ENCODE assay signal across 8 mouse cellular contexts in genomic region chr1:91054815-91055214, GRCm38 (mm10). TPM values are rescaled to one million over a fixed set of nuclear protein-coding genes. Genes with fewer than 3 reads are reported as not detected.
DNase-seq lines count a peak whose midpoint lies in the region; ATAC-seq and TF ChIP-seq lines count a peak whose summit lies in the region.

No protein-coding gene starts in this region.

- 55% methylated on average over 3 of the region's 3 CpGs for WGBS in kidney, postnatal 0 days
- WGBS in limb, embryonic 13.5 days: 82% methylated on average over 3 of the region's 3 CpGs
- WGBS in neural tube, embryonic 15.5 days: 89% methylated on average over 3 of the region's 3 CpGs

- no peaks in the 10 kb centered on the region for H3K9me3 ChIP-seq in kidney, postnatal 0 days (replicated peaks; ENCODE audit: low read length)
- H3K9me3 ChIP-seq in limb, embryonic 13.5 days: no peaks in the 10 kb centered on the region
- H3K9me3 ChIP-seq in neural tube, embryonic 15.5 days (replicated peaks): no peaks in the 10 kb centered on the region

- no peak for TF ChIP-seq CTCF in kidney, postnatal 0 days (IDR thresholded peaks at IDR 0.05; ENCODE audit: low read depth)

- DNase-seq in kidney, postnatal 0 days (ENCODE audit: low spot score): no peak
- DNase-seq in kidney, postnatal 25 days: no peak
- DNase-seq in right cerebral cortex, postnatal 10 days (ENCODE audit: low spot score in 2 of 2): no peak
- DNase-seq in ovary, postnatal 10 days (ENCODE audit: low spot score): no peak

- peak overlapping the region; percentile 54 for H3K4me3 ChIP-seq in kidney, postnatal 0 days (replicated peaks; ENCODE audit: low read depth, low read length)
- H3K4me3 ChIP-seq in brown adipose tissue, adult 24 weeks (ENCODE audit: insufficient read depth, low read depth, low read length): peak overlapping the region; percentile 26
- H3K4me3 ChIP-seq in limb, embryonic 13.5 days: no peak overlapping the region
- H3K4me3 ChIP-seq in neural tube, embryonic 15.5 days (replicated peaks): no peak overlapping the region

- H3K4me2 ChIP-seq in kidney, postnatal 0 days (ENCODE audit: low read length): peak overlapping the region; percentile 80
- H3K4me2 ChIP-seq in limb, embryonic 13.5 days (replicated peaks): peak overlapping the region; percentile 98
- peak overlapping the region; percentile 9; the same call in 1 of the 2 replicates for H3K4me2 ChIP-seq in neural tube, embryonic 15.5 days

- peak overlapping the region; percentile 94 for H3K27ac ChIP-seq in kidney, postnatal 0 days
- peak overlapping the region; percentile 68 for H3K27ac ChIP-seq in brown adipose tissue, adult 24 weeks (replicated peaks; ENCODE audit: low read depth, low read length)
- peak overlapping the region; percentile 7; the same call in 1 of the 2 replicates for H3K27ac ChIP-seq in limb, embryonic 13.5 days
- H3K27ac ChIP-seq in neural tube, embryonic 15.5 days (replicated peaks): no peak overlapping the region

- peak overlapping the region; percentile 36 for H3K9ac ChIP-seq in kidney, postnatal 0 days (ENCODE audit: low read depth, low read length)
- 0 out of 2 replicates have a peak overlapping the region, but pooled peaks have one; percentile 25 for H3K9ac ChIP-seq in limb, embryonic 13.5 days
- H3K9ac ChIP-seq in neural tube, embryonic 15.5 days (replicated peaks): no peak overlapping the region

- no peak for ATAC-seq in kidney, postnatal 0 days (replicated peaks; ENCODE audit: low FRiP score, low read depth)
- no peak for ATAC-seq in limb, embryonic 13.5 days (ENCODE audit: low FRiP score, low read depth)
- no peak for ATAC-seq in neural tube, embryonic 15.5 days (ENCODE audit: low FRiP score)
- ATAC-seq in inflammation-experienced regulatory T-cells, adult 6 months: no peak

- H3K4me1 ChIP-seq in kidney, postnatal 0 days (replicated peaks; ENCODE audit: insufficient read depth, low read length): peaks cover 28% of the 10 kb centered on the region
- peaks cover 33% of the 10 kb centered on the region for H3K4me1 ChIP-seq in brown adipose tissue, adult 24 weeks (ENCODE audit: control insufficient read depth, insufficient read depth, insufficient read length, low read length)
- peaks cover 64% of the 10 kb centered on the region for H3K4me1 ChIP-seq in limb, embryonic 13.5 days
- peaks cover 29% of the 10 kb centered on the region for H3K4me1 ChIP-seq in neural tube, embryonic 15.5 days

- no peaks in the 10 kb centered on the region for H3K27me3 ChIP-seq in kidney, postnatal 0 days (ENCODE audit: insufficient read depth, low read length)
- peaks cover 12% of the 10 kb centered on the region for H3K27me3 ChIP-seq in limb, embryonic 13.5 days
- peaks cover 11% of the 10 kb centered on the region for H3K27me3 ChIP-seq in neural tube, embryonic 15.5 days (replicated peaks)

- no peaks in the 10 kb centered on the region for H3K36me3 ChIP-seq in kidney, postnatal 0 days (ENCODE audit: insufficient read depth, low read length)
- no peaks in the 10 kb centered on the region for H3K36me3 ChIP-seq in limb, embryonic 13.5 days
- H3K36me3 ChIP-seq in neural tube, embryonic 15.5 days: no peaks in the 10 kb centered on the region

RNA-seq across cellular contexts. Expression of gene Lrrfip1, which starts 56.3 kb away (rescaled TPM):
- polyA plus RNA-seq in kidney, postnatal 0 days (2015; fragmentation: Nextera tagmentation; extraction: Ambion mirVana): 46.3 and 56.9 TPM in 2 replicates
- polyA plus RNA-seq in brown adipose tissue, adult 24 weeks (2012; ENCODE audit: insufficient read depth, insufficient read length, missing spikeins): 11.7 and 13.8 TPM in 2 replicates
- polyA plus RNA-seq in limb, embryonic 13.5 days (2015; fragmentation: Nextera tagmentation; extraction: Ambion mirVana): 35.7 and 37.1 TPM in 2 replicates
- 45.3 and 51.5 TPM in 2 replicates for polyA plus RNA-seq in neural tube, embryonic 15.5 days (2015; fragmentation: Nextera tagmentation; extraction: Ambion mirVana)
- 100 to 1,000 TPM; 200 to 230 (median 201) TPM for polyA plus RNA-seq in inflammation-experienced regulatory T-cells, adult 6 months (2017; shearing (Covaris generic))

Comparison
In these comparisons a context has a peak if more than half of its experiments do, and no peak if none do; other contexts are left out.
1. H3K4me2 ChIP-seq: peak in every context shown above with its lines; median percentile 98 in limb, embryonic 13.5 days; 80 in kidney, postnatal 0 days; 9 in neural tube, embryonic 15.5 days.
2. H3K4me3 ChIP-seq: peak in kidney, postnatal 0 days (single experiment) and brown adipose tissue, adult 24 weeks (single experiment); none in limb, embryonic 13.5 days (single experiment) and neural tube, embryonic 15.5 days (single experiment).